Mouse (Mus musculus) thymus, adult 2 months (tissue): Measurements from ENCODE around the gene Dgkd.

ENCODE experiments used
- CTCF ChIP-seq: fragments of 200-500 bp; IDR thresholded peaks from 2 replicates; pipeline ENCODE4 v1.5.1; 2012; ENCODE audit warnings: mild to moderate bottlenecking, control low read depth, low read length, moderate library complexity, borderline replicate concordance; ENCODE audit not compliant: control insufficient read depth, poor library complexity, insufficient read depth; ENCODE audit errors: extremely low read depth
- POLR2A ChIP-seq: fragments of 200-500 bp; IDR thresholded peaks from 2 replicates; pipeline ENCODE4 v1.6.1; 2012; ENCODE audit warnings: mild to moderate bottlenecking, low read length, control low read depth, moderate library complexity; ENCODE audit not compliant: control insufficient read depth, poor library complexity, insufficient read depth; ENCODE audit errors: extremely low read depth

DNA sequence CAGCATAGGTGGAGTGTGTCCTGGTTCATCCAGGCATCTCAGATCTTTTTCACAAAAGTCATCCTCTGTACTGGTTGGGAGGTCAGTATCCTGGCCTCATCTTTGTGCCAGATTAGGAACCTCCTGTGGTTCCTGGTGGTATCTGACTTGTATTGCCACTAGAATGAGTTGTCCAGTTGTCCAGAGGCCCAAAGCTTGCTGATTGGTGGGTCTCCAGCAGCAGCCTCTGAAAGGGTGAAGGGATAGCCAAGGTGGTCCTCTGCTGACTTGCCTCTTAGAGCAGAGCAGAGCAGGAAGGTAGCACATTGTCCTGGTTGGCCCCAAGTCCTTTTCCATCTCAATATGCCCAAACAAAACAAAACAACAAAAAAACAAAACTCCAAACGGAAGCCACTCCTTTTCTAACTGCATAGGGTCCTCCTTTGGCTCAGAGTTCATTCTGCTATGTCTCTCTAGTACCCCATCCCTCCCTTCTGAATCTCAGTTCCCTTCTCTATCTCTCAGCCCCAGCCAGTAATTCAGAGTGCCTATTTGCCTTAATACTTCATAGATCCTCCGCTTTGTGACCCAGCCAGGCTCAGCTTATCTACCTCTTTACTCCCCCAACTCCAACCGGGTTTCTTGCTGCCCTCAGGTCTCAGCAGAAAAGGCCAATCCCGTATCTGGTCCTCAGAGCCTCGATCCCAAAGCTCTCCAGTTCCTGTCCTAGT lies 851 bp upstream of the Dgkd start:
- TF ChIP-seq CTCF, result no peak
- TF ChIP-seq POLR2A, result no peak
